Mouse (Mus musculus) liver, embryonic 15.5 days (tissue): Measurements from ENCODE around the gene Pcdh15. TPM values are rescaled to one million over a fixed set of nuclear protein-coding genes. Genes with fewer than 3 reads are reported as not detected.

Source experiments
- ATAC-seq: fragments of 200-750 bp; cut with Nextera tagmentation; 2 replicates; pipeline ENCODE4 v1.8.0; 2017; ENCODE audit warnings: moderate number of reproducible peaks, mild to moderate bottlenecking, moderate library complexity; ENCODE audit not compliant: insufficient read depth
- H3K27ac ChIP-seq: fragments of 300-500 bp; sonication (generic); replicated peaks from 2 replicates; pipeline ENCODE4 v1.5.1; 2015; ENCODE audit warnings: mild to moderate bottlenecking, inconsistent platforms
- H3K27me3 ChIP-seq: fragments of 300-500 bp; sonication (generic); 2 replicates; pipeline ENCODE4 v1.6.1; 2015; ENCODE audit warnings: mild to moderate bottlenecking, inconsistent platforms
- H3K36me3 ChIP-seq: fragments of 300-500 bp; sonication (generic); replicated peaks from 2 replicates; pipeline ENCODE4 v1.6.1; 2015; ENCODE audit warnings: moderate library complexity, mild to moderate bottlenecking, inconsistent platforms
- H3K4me1 ChIP-seq: fragments of 300-500 bp; sonication (generic); replicated peaks from 2 replicates; pipeline ENCODE4 v1.6.1; 2015; ENCODE audit warnings: inconsistent platforms
- H3K4me2 ChIP-seq: fragments of 300-500 bp; sonication (generic); 2 replicates; pipeline ENCODE4 v1.6.1; 2015; ENCODE audit warnings: moderate library complexity, mild to moderate bottlenecking, inconsistent platforms
- H3K4me3 ChIP-seq: fragments of 300-500 bp; sonication (generic); replicated peaks from 2 replicates; pipeline ENCODE4 v1.5.1; 2015; ENCODE audit warnings: mild to moderate bottlenecking, inconsistent platforms
- H3K9ac ChIP-seq: fragments of 300-500 bp; sonication (generic); 2 replicates; pipeline ENCODE4 v1.6.1; 2015; ENCODE audit warnings: moderate library complexity, mild to moderate bottlenecking, inconsistent platforms
- H3K9me3 ChIP-seq: fragments of 300-500 bp; sonication (generic); replicated peaks from 2 replicates; pipeline ENCODE4 v1.6.1; 2016; ENCODE audit warnings: inconsistent platforms
- WGBS: fragments of 180-500 bp; shearing (Covaris S2); methylation state at CpG from one replicate; pipeline ENCODE4 v1.1.7; 2015; ENCODE audit warnings: mixed read lengths; ENCODE audit not compliant: insufficient replicate concordance; 5-methylcytosine and 5-hydroxymethylcytosine counted together
- polyA plus RNA-seq: library from polyadenylated mRNA; unstranded; fragments of >200 nt; fragmentation: Nextera tagmentation; extraction: Ambion mirVana; gene quantifications from 2 replicates; pipeline ENCODE4 v1.2.1, GENCODE M21; 2015

Gene Pcdh15
- polyA plus RNA-seq, 1 experiment from 2014 or later: 0.20 TPM

- 46% methylated on average over 4 of the region's 4 CpGs for WGBS
- Histone ChIP-seq H3K4me2 (no peak overlapping the region), H3K9me3 (no peaks in the 10 kb centered on the region), H3K9ac (no peak overlapping the region), H3K4me3 (no peak overlapping the region), H3K36me3 (no peaks in the 10 kb centered on the region), H3K4me1 (no peaks in the 10 kb centered on the region), H3K27ac (no peak overlapping the region), H3K27me3 (no peaks in the 10 kb centered on the region)
- no peak for ATAC-seq
Observed at GRCm38 (mm10) chr10:73953362-73953761, 854.2 kb downstream of the Pcdh15 start.

GRCm38 (mm10) chr10:73984057-73984456 is 884.9 kb downstream of the Pcdh15 start:
- no peak overlapping the region for H3K4me3 ChIP-seq
- no peaks in the 10 kb centered on the region for H3K9me3 ChIP-seq
- no peaks in the 10 kb centered on the region for H3K36me3 ChIP-seq
- H3K27me3 ChIP-seq: no peaks in the 10 kb centered on the region
- H3K27ac ChIP-seq: no peak overlapping the region
- no peak overlapping the region for H3K9ac ChIP-seq
- H3K4me2 ChIP-seq: no peak overlapping the region
- H3K4me1 ChIP-seq: no peaks in the 10 kb centered on the region
- ATAC-seq: no peak
- 56% methylated on average over 5 of the region's 5 CpGs for WGBS

- no peak for ATAC-seq
- Histone ChIP-seq H3K9me3 (no peaks in the 10 kb centered on the region), H3K4me3 (no peak overlapping the region), H3K27me3 (no peaks in the 10 kb centered on the region), H3K36me3 (no peaks in the 10 kb centered on the region), H3K9ac (no peak overlapping the region), H3K4me2 (no peak overlapping the region), H3K27ac (no peak overlapping the region), H3K4me1 (no peaks in the 10 kb centered on the region)
- WGBS: 46% methylated on average over 1 of the region's 1 CpGs
Observed at GRCm38 (mm10) chr10:74008836-74009235, 909.7 kb downstream of the Pcdh15 start.

GRCm38 (mm10) chr10:74023091-74023490 is 923.9 kb downstream of the Pcdh15 start:
- H3K27me3 ChIP-seq: no peaks in the 10 kb centered on the region
- H3K36me3 ChIP-seq: no peaks in the 10 kb centered on the region
- no peak for ATAC-seq
- no peak overlapping the region for H3K9ac ChIP-seq
- H3K4me3 ChIP-seq: no peak overlapping the region
- H3K9me3 ChIP-seq: no peaks in the 10 kb centered on the region
- 61% methylated on average over 1 of the region's 1 CpGs for WGBS
- no peak overlapping the region for H3K27ac ChIP-seq
- no peaks in the 10 kb centered on the region for H3K4me1 ChIP-seq
- H3K4me2 ChIP-seq: no peak overlapping the region

GRCm38 (mm10) chr10:74053059-74053458 is 953.9 kb downstream of the Pcdh15 start:
- Histone ChIP-seq H3K27ac (no peak overlapping the region), H3K9me3 (no peaks in the 10 kb centered on the region), H3K4me2 (no peak overlapping the region), H3K4me1 (no peaks in the 10 kb centered on the region), H3K27me3 (no peaks in the 10 kb centered on the region), H3K4me3 (no peak overlapping the region), H3K9ac (no peak overlapping the region), H3K36me3 (no peaks in the 10 kb centered on the region)
- ATAC-seq: no peak
- WGBS: 55% methylated on average over 9 of the region's 9 CpGs

- Histone ChIP-seq H3K9me3 (no peaks in the 10 kb centered on the region), H3K27me3 (no peaks in the 10 kb centered on the region), H3K4me3 (no peak overlapping the region), H3K4me2 (no peak overlapping the region), H3K4me1 (no peaks in the 10 kb centered on the region), H3K36me3 (no peaks in the 10 kb centered on the region), H3K27ac (no peak overlapping the region), H3K9ac (no peak overlapping the region)
- no peak for ATAC-seq
- WGBS: 61% methylated on average over 4 of the region's 4 CpGs
Observed at GRCm38 (mm10) chr10:74086653-74087052, 987.5 kb downstream of the Pcdh15 start.

GRCm38 (mm10) chr10:74098296-74098695 is 999.2 kb downstream of the Pcdh15 start:
- Histone ChIP-seq H3K9me3 (no peaks in the 10 kb centered on the region), H3K4me1 (no peaks in the 10 kb centered on the region), H3K4me2 (no peak overlapping the region), H3K9ac (no peak overlapping the region), H3K4me3 (no peak overlapping the region), H3K27ac (no peak overlapping the region), H3K36me3 (no peaks in the 10 kb centered on the region), H3K27me3 (no peaks in the 10 kb centered on the region)
- ATAC-seq: no peak
- 62% methylated on average over 1 of the region's 1 CpGs for WGBS

GRCm38 (mm10) chr10:74114107-74114506 is 1015.0 kb downstream of the Pcdh15 start:
- Histone ChIP-seq H3K4me3 (no peak overlapping the region), H3K9me3 (no peaks in the 10 kb centered on the region), H3K4me2 (no peak overlapping the region), H3K27ac (no peak overlapping the region), H3K4me1 (no peaks in the 10 kb centered on the region), H3K27me3 (no peaks in the 10 kb centered on the region), H3K9ac (no peak overlapping the region), H3K36me3 (no peaks in the 10 kb centered on the region)
- no peak for ATAC-seq
- WGBS: 57% methylated on average over 1 of the region's 1 CpGs

GRCm38 (mm10) chr10:74116817-74117216 is 1017.7 kb downstream of the Pcdh15 start:
- no peak for ATAC-seq
- no peak overlapping the region for H3K9ac ChIP-seq
- H3K9me3 ChIP-seq: no peaks in the 10 kb centered on the region
- H3K4me1 ChIP-seq: no peaks in the 10 kb centered on the region
- H3K27me3 ChIP-seq: no peaks in the 10 kb centered on the region
- no peaks in the 10 kb centered on the region for H3K36me3 ChIP-seq
- no peak overlapping the region for H3K4me3 ChIP-seq
- H3K27ac ChIP-seq: no peak overlapping the region
- no peak overlapping the region for H3K4me2 ChIP-seq
- 19% methylated on average over 1 of the region's 1 CpGs for WGBS

- ATAC-seq: no peak
- Histone ChIP-seq H3K4me3 (no peak overlapping the region), H3K4me1 (no peaks in the 10 kb centered on the region), H3K4me2 (no peak overlapping the region), H3K9me3 (no peaks in the 10 kb centered on the region), H3K27me3 (no peaks in the 10 kb centered on the region), H3K27ac (no peak overlapping the region), H3K9ac (no peak overlapping the region), H3K36me3 (no peaks in the 10 kb centered on the region)
- 71% methylated on average over 4 of the region's 4 CpGs for WGBS
Observed at GRCm38 (mm10) chr10:74123421-74123820, 1024.3 kb downstream of the Pcdh15 start.

- WGBS: 48% methylated on average over 3 of the region's 3 CpGs
- no peak for ATAC-seq
Observed at GRCm38 (mm10) chr10:74129192-74129591, 1030.0 kb downstream of the Pcdh15 start.

GRCm38 (mm10) chr10:74129665-74130064 is 1030.5 kb downstream of the Pcdh15 start:
- Histone ChIP-seq H3K9me3 (no peaks in the 10 kb centered on the region), H3K4me1 (no peaks in the 10 kb centered on the region), H3K4me2 (no peak overlapping the region), H3K27me3 (no peaks in the 10 kb centered on the region), H3K36me3 (no peaks in the 10 kb centered on the region), H3K27ac (no peak overlapping the region), H3K9ac (no peak overlapping the region), H3K4me3 (no peak overlapping the region)
- no peak for ATAC-seq

More at GRCm38 (mm10) chr10:74129192-74129591, 1030.0 kb downstream of the Pcdh15 start:
- Histone ChIP-seq H3K36me3 (no peaks in the 10 kb centered on the region), H3K4me3 (no peak overlapping the region), H3K4me1 (no peaks in the 10 kb centered on the region), H3K4me2 (no peak overlapping the region), H3K9me3 (no peaks in the 10 kb centered on the region), H3K9ac (no peak overlapping the region), H3K27ac (no peak overlapping the region), H3K27me3 (no peaks in the 10 kb centered on the region)
